Mouse (Mus musculus) inflammation-experienced regulatory T-cells, adult 6 months (primary cell): ENCODE results near the gene Vps26a. TPM values are rescaled to one million over a fixed set of nuclear protein-coding genes. Genes with fewer than 3 reads are reported as not detected.
A peak's percentile ranks its signal among the peaks of the same experiment; 100 is the strongest.

Source experiments
- ATAC-seq: one replicate; pipeline ENCODE4 v1.8.0; 2017
- polyA plus RNA-seq, 3 experiments: library from polyadenylated mRNA; unstranded; fragments of 100-300 nt; shearing (Covaris generic); gene quantifications; one replicate each; pipeline ENCODE4 v1.2.1; 2017

Gene Vps26a
- polyA plus RNA-seq = 10 to 100 TPM; 62.7 to 69.9 (median 69.4) TPM

GRCm38 (mm10) chr10:62486618-62487415 lies at the start of gene Vps26a:
Gene Vps26a, minus strand, starts transcription at chr10:62486805.
- ATAC-seq = peak; percentile 82

- no peak for ATAC-seq
Observed at GRCm38 (mm10) chr10:62534509-62534908, 47.9 kb upstream of the Vps26a start.

- no peak for ATAC-seq
Observed at GRCm38 (mm10) chr10:62532832-62533231, 46.2 kb upstream of the Vps26a start.

DNA sequence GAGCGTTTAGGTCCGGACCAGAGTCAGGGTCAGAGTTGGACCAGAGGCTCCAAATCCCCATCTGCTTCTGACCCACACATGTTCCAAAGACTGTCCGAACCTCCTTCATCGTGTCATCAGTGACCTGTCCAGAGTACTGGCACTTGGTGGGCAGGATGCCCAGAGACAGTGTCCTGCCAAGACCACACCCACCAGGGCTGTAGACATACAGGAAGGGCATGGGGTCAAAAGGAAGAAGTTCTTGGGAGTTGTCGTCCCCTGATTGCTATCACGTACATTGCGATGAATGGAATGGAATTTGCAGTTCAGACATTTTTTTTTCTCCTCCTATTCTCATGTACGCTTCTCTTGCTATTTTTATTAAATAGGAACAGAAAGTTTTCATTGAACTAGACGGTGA lies 43.6 kb upstream of the Vps26a start:
- no peak for ATAC-seq

DNA sequence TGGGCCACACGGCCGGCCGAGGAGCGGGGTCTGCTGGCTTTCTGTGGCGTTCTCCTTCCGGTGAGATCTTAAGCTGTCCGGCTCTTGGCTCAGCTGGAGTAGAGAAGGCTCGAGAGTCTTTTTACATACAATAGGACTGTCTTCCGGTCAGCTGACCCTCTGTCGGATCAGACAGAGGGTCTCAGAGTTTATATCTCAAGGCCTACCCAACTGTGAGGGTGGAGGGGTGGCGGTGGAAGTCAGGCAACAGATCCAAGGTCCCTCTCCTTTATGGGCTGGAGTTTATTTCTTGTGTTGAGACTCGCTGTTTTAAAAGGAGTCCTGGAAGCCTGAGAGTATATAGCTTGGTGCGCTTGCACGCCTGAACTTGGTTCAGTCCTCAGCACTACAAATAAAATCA lies 40.7 kb upstream of the Vps26a start, which contains the start of gene Srgn:
Gene Srgn (minus strand): TSS at position 101 of the 400 bp plus-strand sequence.
- no peak for ATAC-seq

GRCm38 (mm10) chr10:62522346-62522950 lies 35.8 kb upstream of the Vps26a start:
- no peak for ATAC-seq

- ATAC-seq = no peak
Observed at GRCm38 (mm10) chr10:62521763-62522162, 35.2 kb upstream of the Vps26a start.

- ATAC-seq = no peak
Observed at GRCm38 (mm10) chr10:62520911-62521310, 34.3 kb upstream of the Vps26a start.

DNA sequence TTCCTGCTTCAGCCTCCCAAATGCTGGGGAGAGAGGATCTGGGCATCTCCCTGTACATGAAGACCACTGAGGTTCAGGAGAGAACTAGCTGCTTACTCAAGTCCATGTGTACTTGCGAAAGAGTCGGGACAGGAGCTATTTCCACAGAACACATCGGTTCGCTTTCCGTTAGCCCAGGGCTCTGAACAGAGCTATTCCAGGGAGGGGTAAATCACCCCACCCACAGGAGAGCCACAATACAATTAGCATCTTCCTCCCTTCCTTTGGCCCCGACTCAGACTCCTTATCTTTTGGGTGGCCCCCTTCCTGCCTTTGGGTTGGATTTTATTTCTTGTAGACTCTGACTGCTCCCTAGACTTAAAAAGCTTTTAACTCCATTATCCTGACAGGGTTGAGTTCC lies 30.9 kb upstream of the Vps26a start:
- ATAC-seq = no peak

GRCm38 (mm10) chr10:62512855-62513254 lies 26.2 kb upstream of the Vps26a start:
- no peak for ATAC-seq

GRCm38 (mm10) chr10:62511528-62511927 lies 24.9 kb upstream of the Vps26a start:
- no peak for ATAC-seq

DNA sequence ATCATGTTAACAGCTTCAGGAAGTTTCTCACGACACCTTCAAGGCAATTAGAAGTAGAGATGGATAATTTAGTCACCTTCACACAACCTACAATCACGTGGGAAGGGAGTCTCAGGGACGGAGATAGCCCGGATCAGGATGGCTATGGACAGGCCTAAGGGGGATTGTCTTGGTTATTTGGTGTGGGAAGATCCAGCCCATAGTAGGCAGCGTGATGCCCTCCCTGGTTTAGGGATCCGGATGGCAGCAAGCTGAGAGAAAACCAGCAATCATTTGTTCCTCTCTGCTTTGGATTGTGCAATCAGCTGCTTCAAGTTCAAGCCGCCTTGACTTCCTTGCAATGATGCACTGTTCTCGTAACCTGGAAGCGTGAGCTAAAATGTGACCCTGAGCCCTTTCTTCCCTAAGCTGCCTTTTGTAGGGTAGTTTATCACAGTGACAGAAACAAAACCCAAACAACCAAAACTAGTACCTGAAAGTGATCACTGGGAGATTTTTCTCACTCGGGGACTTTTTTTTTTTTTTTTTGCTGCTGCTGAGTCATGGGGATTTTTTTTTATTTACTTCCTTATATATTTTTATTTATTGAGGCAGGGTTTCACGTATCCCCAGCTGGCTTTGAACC lies 22.5 kb upstream of the Vps26a start:
- no peak for ATAC-seq

GRCm38 (mm10) chr10:62508459-62508858 lies 21.9 kb upstream of the Vps26a start:
- no peak for ATAC-seq

- ATAC-seq = peak; percentile 63
Observed at GRCm38 (mm10) chr10:62507591-62508308, 21.1 kb upstream of the Vps26a start.

GRCm38 (mm10) chr10:62507071-62507470 lies 20.5 kb upstream of the Vps26a start:
- no peak for ATAC-seq

- peak; percentile 57 for ATAC-seq
Observed at GRCm38 (mm10) chr10:62506019-62506556, 19.5 kb upstream of the Vps26a start.

DNA sequence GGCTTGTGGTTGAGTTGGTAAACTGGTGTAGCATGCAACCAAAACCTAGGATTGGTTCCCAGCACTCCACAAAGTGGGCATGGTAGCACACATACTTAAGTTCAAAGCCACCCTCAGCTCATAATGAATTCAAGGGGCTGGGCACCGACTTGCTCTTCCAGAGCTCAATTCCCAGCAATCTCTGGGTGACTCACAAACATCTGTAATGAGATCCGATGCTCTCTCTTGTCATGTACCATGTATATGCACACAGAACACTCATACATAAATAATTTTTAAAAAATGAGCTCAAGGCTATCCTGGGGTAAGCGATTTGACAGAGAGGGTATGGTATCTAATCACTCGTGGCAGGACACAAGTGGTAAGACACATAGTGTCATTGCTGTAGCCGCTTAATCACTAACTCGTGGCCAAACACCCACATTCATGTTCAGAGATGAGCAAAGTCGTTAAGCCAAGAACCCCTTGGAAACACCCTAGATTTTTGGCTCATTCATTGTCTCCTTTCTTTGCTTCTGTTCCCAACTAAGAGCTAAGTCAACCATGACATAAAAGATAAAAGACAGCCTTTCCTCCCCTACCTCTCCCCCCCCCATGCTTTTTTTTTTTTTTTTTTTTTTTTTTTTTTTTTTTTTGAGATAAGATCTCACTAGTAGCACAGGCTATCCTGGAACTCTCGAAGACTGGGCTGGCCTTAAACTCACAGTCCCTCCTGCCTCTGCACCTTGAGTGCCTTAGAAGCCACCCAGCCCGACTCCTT lies 18.8 kb upstream of the Vps26a start:
- peak; percentile 1 for ATAC-seq

GRCm38 (mm10) chr10:62503836-62504628 lies 17.4 kb upstream of the Vps26a start:
- no peak for ATAC-seq

GRCm38 (mm10) chr10:62503353-62503752 lies 16.7 kb upstream of the Vps26a start:
- ATAC-seq = peak; percentile 8

DNA sequence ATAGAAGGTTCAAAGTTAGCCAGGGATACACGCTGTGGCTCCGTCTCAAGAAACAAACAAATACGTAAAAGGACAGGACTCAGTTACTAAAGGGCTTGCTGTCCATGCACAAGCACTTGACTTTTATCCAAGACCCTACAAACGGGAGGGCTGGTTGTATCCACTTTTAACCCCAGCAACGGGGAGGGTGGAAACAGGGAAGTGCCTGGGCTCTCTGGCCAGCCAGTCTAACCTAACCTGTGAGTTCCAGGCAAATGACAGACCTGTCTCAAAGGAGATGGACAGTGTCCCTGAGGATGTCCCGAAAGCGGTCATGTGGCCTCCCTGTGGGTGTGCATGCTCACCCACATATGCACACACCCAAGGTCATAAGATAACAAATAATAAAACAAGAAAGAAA lies 15.3 kb upstream of the Vps26a start:
- ATAC-seq = no peak
